Mouse (Mus musculus): ENCODE results near the gene Naaa.

DNA sequence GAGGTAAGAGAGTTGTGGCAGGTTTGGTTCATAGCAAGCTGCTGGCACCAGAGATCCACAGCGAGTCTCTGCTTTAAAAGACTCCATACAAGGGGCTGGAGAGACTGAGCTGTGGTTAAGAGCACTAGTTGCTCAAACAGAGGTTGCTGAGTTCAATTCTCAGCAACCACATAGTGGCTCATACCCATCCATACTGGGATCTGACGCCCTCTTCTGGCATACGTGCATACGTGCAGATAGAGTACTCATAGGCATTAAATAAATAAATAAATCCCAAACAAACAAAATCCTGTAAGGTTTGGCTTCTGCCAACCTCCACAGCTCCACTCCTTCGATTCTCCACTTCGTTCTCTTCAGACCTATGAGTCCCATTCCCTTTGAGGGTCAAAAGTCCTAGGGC is 25.9 kb downstream of the Naaa start:
- TF ChIP-seq POLR2AphosphoS2 (IDR thresholded peaks at IDR 0.05; ENCODE audit: low read depth, low read length): no peak
- no peak for TF ChIP-seq CTCF (conservative IDR thresholded peaks at IDR 0.05 in 1 of 2, IDR thresholded peaks at IDR 0.05 in 1 of 2; ENCODE audit: low read depth in 2 of 2, low read length in 2 of 2)
- no peak for TF ChIP-seq MAX (IDR thresholded peaks at IDR 0.05; ENCODE audit: low read length)
- TF ChIP-seq JUN (IDR thresholded peaks at IDR 0.05; ENCODE audit: insufficient read depth, low read depth, low read length): no peak
- no peak for TF ChIP-seq ETS1 (conservative IDR thresholded peaks at IDR 0.05; ENCODE audit: low read depth, low read length)
- no peak for TF ChIP-seq KAT2A (IDR thresholded peaks at IDR 0.05; ENCODE audit: insufficient replicate concordance, low read length)
- TF ChIP-seq MAFK (IDR thresholded peaks at IDR 0.05; ENCODE audit: insufficient replicate concordance, low read length): no peak
- no peak for TF ChIP-seq POLR2A (IDR thresholded peaks at IDR 0.05; ENCODE audit: low read depth, low read length)

Data from CH12.LX (cell line).